Mouse (Mus musculus) lung, adult 2 months (tissue): ENCODE results near the gene Dnah6.

Experiments used
- CTCF ChIP-seq: fragments of 200-500 bp; IDR thresholded peaks from 2 replicates; pipeline ENCODE4 v1.5.1; 2011; ENCODE audit warnings: mild to moderate bottlenecking, low read length, control low read depth; ENCODE audit not compliant: insufficient read depth
- POLR2A ChIP-seq: fragments of 200-500 bp; IDR thresholded peaks from 2 replicates; pipeline ENCODE4 v1.6.1; 2011; ENCODE audit warnings: low read depth, mild to moderate bottlenecking, control low read depth, low read length, borderline replicate concordance; ENCODE audit errors: extremely low read depth

DNA sequence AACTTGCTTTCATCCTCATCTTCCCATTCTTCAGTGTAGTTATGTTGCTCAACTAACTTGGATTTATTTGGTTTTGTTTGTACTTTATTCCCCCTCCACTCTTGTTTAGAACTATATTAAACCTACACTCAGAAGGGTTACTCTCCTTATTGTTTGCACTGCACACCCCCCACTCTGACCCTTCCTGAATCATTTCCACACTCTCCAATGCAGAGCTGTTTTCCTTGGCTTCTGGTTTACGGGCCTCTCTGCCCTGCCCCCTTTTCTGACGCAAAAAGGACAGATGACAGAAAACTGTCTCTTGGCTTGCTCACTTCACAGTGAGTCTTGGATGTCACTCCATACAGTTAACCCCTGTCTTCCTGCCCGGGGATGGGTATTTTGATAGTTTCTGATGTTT lies 38.5 kb downstream of the Dnah6 start:
- TF ChIP-seq CTCF (no peak), POLR2A (no peak)
